Mouse (Mus musculus): Measurements from ENCODE around the gene Aco1. TPM values are rescaled to one million over a fixed set of nuclear protein-coding genes. Genes with fewer than 3 reads are reported as not detected.

Aco1 gene
- polyA plus RNA-seq, 1 experiment from 2014 or later: 33.2 TPM

DNA sequence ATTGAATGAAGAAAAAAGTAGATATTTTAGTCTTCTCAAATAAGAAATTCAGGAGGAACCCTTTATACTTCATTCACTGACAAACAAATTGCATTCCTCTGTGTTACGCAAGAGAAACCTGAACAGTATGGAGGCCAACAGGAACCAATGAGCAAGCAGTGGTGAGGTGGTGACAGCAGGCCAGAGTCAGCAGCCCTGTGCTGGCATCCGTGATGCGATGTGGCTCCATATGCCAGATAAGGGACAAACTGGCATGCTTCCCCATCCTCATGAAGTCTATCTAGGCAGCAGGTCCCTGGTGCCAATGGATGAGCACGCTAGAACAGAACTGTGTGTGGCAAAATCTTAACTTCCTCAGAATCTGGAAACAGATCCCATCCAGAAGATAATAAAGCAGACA lies 6.4 kb upstream of the Aco1 start:
- no peak overlapping the region for H3K27ac ChIP-seq (ENCODE audit: low read length)
- H3K4me3 ChIP-seq (ENCODE audit: low read length): no peak overlapping the region
- WGBS: 64% methylated on average over 4 of the region's 4 CpGs
- H3K9me3 ChIP-seq (replicated peaks; ENCODE audit: control insufficient read depth, low read length): no peaks in the 10 kb centered on the region
- H3K36me3 ChIP-seq (ENCODE audit: control insufficient read depth, insufficient read depth): no peaks in the 10 kb centered on the region
- H3K4me1 ChIP-seq (ENCODE audit: control insufficient read depth, insufficient read depth, low read length): no peaks in the 10 kb centered on the region
- ATAC-seq (replicated peaks; ENCODE audit: extremely low read depth, insufficient read depth, low FRiP score): no peak
- H3K4me2 ChIP-seq (ENCODE audit: low read depth, low read length): no peak overlapping the region
- H3K9ac ChIP-seq (ENCODE audit: low read length): no peak overlapping the region
- H3K27me3 ChIP-seq (ENCODE audit: control insufficient read depth, insufficient read depth, low read length): no peaks in the 10 kb centered on the region

DNA sequence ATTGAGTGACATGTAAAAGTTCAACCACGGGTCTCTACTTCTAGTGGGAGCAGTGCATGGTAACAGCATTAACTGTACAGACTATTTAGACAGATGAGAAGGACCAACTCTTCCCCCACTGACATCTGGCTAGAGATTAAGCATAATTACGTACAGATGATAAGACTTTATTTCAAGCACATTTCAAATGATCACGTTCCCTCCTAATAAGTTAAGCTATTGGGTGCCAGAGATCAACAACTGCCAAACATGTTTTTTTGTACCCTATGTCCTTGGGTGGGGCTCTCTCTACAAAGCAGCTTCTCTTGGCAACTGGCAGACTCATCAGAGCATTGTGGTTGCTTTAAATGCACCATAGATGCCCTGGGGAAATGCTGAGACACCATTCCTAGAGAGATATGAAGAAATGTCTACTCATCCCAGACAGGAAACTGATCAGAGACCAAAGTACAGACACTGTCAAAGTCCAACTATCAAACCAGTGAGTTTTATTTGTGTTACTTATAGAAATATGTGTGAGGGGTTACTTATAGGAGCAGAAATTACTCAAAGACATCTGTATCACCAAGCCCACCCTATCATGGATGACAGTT lies 3.1 kb upstream of the Aco1 start:
- WGBS: 60% methylated on average over 3 of the region's 3 CpGs

DNA sequence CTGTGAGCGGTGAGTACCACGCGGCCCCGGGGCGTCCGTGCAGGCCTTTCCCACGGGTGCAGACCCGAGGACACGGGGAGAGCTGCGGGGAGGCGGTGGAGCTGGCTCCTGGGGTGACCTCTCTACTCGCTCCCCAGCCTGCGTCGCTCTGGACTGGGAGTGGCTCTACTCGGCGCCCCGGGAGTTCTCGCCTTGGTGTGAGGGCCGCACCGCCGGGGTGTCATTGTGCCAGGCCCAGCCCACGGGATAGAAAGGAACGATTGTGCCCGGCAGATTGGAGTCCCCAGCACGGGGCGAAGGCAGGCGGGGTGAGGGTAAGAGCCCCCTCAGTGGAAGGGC lies 621 bp downstream of the Aco1 start:
- Histone ChIP-seq H3K36me3 (ENCODE audit: control insufficient read depth, insufficient read depth) (no peaks in the 10 kb centered on the region), H3K27ac (ENCODE audit: low read length) (peak overlapping the region; percentile 95), H3K9ac (ENCODE audit: low read length) (peak overlapping the region; percentile 82), H3K4me2 (ENCODE audit: low read depth, low read length) (peak overlapping the region; percentile 65), H3K27me3 (ENCODE audit: control insufficient read depth, insufficient read depth, low read length) (no peaks in the 10 kb centered on the region), H3K4me1 (ENCODE audit: control insufficient read depth, insufficient read depth, low read length) (peaks cover 14% of the 10 kb centered on the region), H3K9me3 (replicated peaks; ENCODE audit: control insufficient read depth, low read length) (no peaks in the 10 kb centered on the region), H3K4me3 (ENCODE audit: low read length) (peak overlapping the region; percentile 68)
- peak; percentile 62 for ATAC-seq (replicated peaks; ENCODE audit: extremely low read depth, insufficient read depth, low FRiP score)
- 0% methylated on average over 27 of the region's 27 CpGs for WGBS

More for the DNA sequence above, 3.1 kb upstream of the Aco1 start:
- no peak overlapping the region for H3K4me2 ChIP-seq (ENCODE audit: low read depth, low read length)
- no peak overlapping the region for H3K9ac ChIP-seq (ENCODE audit: low read length)
- no peaks in the 10 kb centered on the region for H3K27me3 ChIP-seq (ENCODE audit: control insufficient read depth, insufficient read depth, low read length)
- H3K4me1 ChIP-seq (ENCODE audit: control insufficient read depth, insufficient read depth, low read length): peaks cover 14% of the 10 kb centered on the region
- no peak for ATAC-seq (replicated peaks; ENCODE audit: extremely low read depth, insufficient read depth, low FRiP score)
- H3K27ac ChIP-seq (ENCODE audit: low read length): no peak overlapping the region
- no peaks in the 10 kb centered on the region for H3K36me3 ChIP-seq (ENCODE audit: control insufficient read depth, insufficient read depth)
- no peaks in the 10 kb centered on the region for H3K9me3 ChIP-seq (replicated peaks; ENCODE audit: control insufficient read depth, low read length)
- no peak overlapping the region for H3K4me3 ChIP-seq (ENCODE audit: low read length)

DNA sequence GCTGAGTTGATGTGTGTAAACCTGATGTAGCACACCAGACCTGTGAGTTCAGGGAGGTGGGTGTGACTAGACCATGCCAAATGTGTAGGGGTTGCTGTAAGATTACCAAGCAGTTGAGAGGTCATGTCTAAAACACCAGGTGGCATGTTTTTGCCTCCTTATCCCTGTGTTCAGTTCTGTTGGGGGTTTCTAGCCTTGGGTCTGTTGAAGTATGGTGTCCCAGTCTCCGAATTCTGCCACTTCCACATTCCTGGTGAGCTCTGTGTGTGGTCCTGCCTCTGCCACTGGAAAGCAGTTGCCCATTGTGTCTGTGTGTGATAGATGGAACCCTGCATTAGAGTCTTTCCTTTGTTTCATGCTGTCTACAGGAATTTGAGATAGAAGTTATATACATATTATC lies 1.7 kb downstream of the Aco1 start:
- Histone ChIP-seq H3K9ac (ENCODE audit: low read length) (no peak overlapping the region), H3K36me3 (ENCODE audit: control insufficient read depth, insufficient read depth) (no peaks in the 10 kb centered on the region), H3K4me2 (ENCODE audit: low read depth, low read length) (peak overlapping the region; percentile 65)

DNA sequence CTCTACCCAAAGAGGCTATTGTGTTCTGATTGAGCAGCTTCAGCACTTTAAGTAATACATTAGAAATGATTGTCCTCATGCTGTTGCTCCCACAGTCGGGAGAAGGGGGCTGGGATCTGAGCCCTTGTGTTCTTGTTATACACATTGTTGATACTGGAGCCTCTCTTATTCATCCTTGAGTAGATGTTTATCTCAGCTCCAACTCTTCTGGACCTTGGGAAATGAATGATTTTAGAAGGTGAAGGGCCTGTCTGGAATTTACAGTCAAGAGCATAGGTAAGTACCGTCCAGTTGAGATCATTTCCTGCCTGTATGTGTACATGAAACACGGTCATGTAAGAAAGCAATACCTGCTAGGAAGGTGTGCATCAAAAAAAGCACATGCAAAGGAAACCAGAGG lies 2.1 kb downstream of the Aco1 start:
- H3K27ac ChIP-seq (ENCODE audit: low read length): no peak overlapping the region
- H3K36me3 ChIP-seq (ENCODE audit: control insufficient read depth, insufficient read depth): no peaks in the 10 kb centered on the region
- no peaks in the 10 kb centered on the region for H3K9me3 ChIP-seq (replicated peaks; ENCODE audit: control insufficient read depth, low read length)
- ATAC-seq (replicated peaks; ENCODE audit: extremely low read depth, insufficient read depth, low FRiP score): no peak
- H3K9ac ChIP-seq (ENCODE audit: low read length): no peak overlapping the region
- no peak overlapping the region; the same call in 1 of the 2 replicates for H3K4me2 ChIP-seq (ENCODE audit: low read depth, low read length)
- H3K4me3 ChIP-seq (ENCODE audit: low read length): no peak overlapping the region
- H3K27me3 ChIP-seq (ENCODE audit: control insufficient read depth, insufficient read depth, low read length): no peaks in the 10 kb centered on the region
- 74% methylated on average over 3 of the region's 3 CpGs for WGBS
- peaks cover 14% of the 10 kb centered on the region for H3K4me1 ChIP-seq (ENCODE audit: control insufficient read depth, insufficient read depth, low read length)

More for the DNA sequence above, 1.7 kb downstream of the Aco1 start:
- no peak for ATAC-seq (replicated peaks; ENCODE audit: extremely low read depth, insufficient read depth, low FRiP score)
- Histone ChIP-seq H3K9me3 (replicated peaks; ENCODE audit: control insufficient read depth, low read length) (no peaks in the 10 kb centered on the region), H3K4me1 (ENCODE audit: control insufficient read depth, insufficient read depth, low read length) (peaks cover 14% of the 10 kb centered on the region), H3K27me3 (ENCODE audit: control insufficient read depth, insufficient read depth, low read length) (no peaks in the 10 kb centered on the region), H3K4me3 (ENCODE audit: low read length) (peak overlapping the region; percentile 68), H3K27ac (ENCODE audit: low read length) (no peak overlapping the region)
- 27% methylated on average over 1 of the region's 1 CpGs for WGBS

DNA sequence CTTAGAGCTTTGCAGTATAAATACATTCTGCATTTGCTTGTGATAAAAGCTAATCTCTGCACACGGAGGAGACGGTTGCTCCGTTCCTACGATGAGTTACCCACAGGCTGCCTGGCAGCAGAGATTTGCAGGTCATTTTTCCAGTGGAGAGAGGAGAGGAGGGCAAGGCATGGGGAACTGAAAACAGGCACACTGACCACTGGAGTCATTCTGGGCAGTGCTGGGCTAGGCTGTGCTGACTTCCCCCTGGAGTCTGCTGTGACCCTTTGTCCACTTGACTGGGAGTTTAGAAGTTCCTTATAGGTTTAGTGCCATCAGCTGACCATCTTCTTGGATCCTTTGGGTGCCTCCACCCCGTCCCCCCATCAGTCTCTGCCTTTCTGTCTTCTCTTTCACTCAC lies 5.4 kb downstream of the Aco1 start:
- Histone ChIP-seq H3K4me3 (ENCODE audit: low read length) (no peak overlapping the region), H3K9ac (ENCODE audit: low read length) (no peak overlapping the region), H3K9me3 (replicated peaks; ENCODE audit: control insufficient read depth, low read length) (no peaks in the 10 kb centered on the region), H3K36me3 (ENCODE audit: control insufficient read depth, insufficient read depth) (no peaks in the 10 kb centered on the region), H3K4me1 (ENCODE audit: control insufficient read depth, insufficient read depth, low read length) (peaks cover 11% of the 10 kb centered on the region), H3K27ac (ENCODE audit: low read length) (no peak overlapping the region), H3K27me3 (ENCODE audit: control insufficient read depth, insufficient read depth, low read length) (no peaks in the 10 kb centered on the region), H3K4me2 (ENCODE audit: low read depth, low read length) (no peak overlapping the region)
- no peak for ATAC-seq (replicated peaks; ENCODE audit: extremely low read depth, insufficient read depth, low FRiP score)
- WGBS: 73% methylated on average over 5 of the region's 5 CpGs

DNA sequence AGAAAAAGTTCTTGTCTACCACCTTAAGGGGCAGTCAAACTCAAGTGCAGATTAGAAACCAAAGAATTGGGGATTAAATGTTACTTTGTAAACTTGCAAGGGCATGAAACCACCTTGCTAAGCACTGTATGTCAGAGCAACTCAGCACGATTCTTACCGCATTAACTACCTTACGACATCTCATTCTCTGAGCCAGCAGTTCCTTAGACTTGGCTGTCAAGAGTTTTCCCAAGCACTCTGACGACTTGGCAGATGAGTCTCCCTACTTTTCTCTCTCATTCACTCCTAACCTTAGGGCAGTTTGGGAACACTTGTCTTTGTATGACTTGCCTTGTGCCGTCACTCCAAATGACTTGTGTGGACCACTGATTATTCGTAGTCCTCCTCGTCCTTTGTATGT lies 7.2 kb downstream of the Aco1 start:
- no peak overlapping the region for H3K4me2 ChIP-seq (ENCODE audit: low read depth, low read length)
- ATAC-seq (replicated peaks; ENCODE audit: extremely low read depth, insufficient read depth, low FRiP score): no peak

DNA sequence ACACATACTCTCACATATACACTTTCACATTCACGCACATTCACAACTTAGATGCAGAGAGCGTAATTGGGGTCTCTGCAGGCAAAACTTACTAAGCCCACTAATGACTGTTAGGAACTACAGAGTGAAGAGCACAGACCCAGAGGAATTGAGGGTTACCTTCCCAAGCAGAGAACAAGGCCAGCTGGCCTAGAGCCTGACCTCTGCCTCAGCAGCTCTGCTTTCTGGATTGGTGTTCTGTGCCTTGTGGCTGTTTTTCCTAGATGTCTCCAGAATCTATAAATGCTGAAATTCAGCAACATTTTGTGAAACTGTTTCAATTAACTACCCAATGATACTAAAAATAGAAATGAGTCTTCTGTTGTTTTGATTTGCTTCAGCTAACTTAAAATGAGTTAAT lies 9.9 kb downstream of the Aco1 start:
- WGBS: 89% methylated on average over 2 of the region's 2 CpGs

More for the DNA sequence above, 7.2 kb downstream of the Aco1 start:
- 86% methylated on average over 7 of the region's 7 CpGs for WGBS
- no peak overlapping the region for H3K9ac ChIP-seq (ENCODE audit: low read length)
- H3K27me3 ChIP-seq (ENCODE audit: control insufficient read depth, insufficient read depth, low read length): no peaks in the 10 kb centered on the region
- no peaks in the 10 kb centered on the region for H3K36me3 ChIP-seq (ENCODE audit: control insufficient read depth, insufficient read depth)
- no peak overlapping the region for H3K27ac ChIP-seq (ENCODE audit: low read length)
- H3K4me3 ChIP-seq (ENCODE audit: low read length): no peak overlapping the region
- H3K4me1 ChIP-seq (ENCODE audit: control insufficient read depth, insufficient read depth, low read length): peaks cover 2% of the 10 kb centered on the region; the same call in 1 of the 2 replicates
- H3K9me3 ChIP-seq (replicated peaks; ENCODE audit: control insufficient read depth, low read length): no peaks in the 10 kb centered on the region

DNA sequence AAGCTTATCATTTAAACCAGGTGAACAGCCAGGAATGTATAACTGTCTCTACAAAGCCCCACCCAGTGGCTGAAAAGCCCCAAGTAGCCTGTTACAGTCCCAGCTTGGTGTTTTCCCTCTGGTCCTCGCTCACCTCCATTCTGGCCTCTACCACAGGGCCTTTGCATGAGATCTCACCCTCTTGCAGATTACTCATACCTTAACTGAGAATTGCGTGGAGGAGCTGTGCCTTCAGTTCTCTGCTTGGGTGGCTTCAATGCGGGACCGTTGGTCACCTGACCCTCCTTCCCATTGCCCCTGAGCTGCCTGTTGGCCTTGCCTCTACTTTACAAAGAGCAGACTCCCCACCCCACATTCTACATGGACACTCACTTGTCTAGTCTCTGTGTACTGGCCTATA lies 10.6 kb downstream of the Aco1 start:
- Histone ChIP-seq H3K4me1 (ENCODE audit: control insufficient read depth, insufficient read depth, low read length) (peaks cover 6% of the 10 kb centered on the region), H3K9ac (ENCODE audit: low read length) (no peak overlapping the region), H3K9me3 (replicated peaks; ENCODE audit: control insufficient read depth, low read length) (no peaks in the 10 kb centered on the region), H3K27me3 (ENCODE audit: control insufficient read depth, insufficient read depth, low read length) (no peaks in the 10 kb centered on the region), H3K36me3 (ENCODE audit: control insufficient read depth, insufficient read depth) (no peaks in the 10 kb centered on the region), H3K4me3 (ENCODE audit: low read length) (no peak overlapping the region), H3K4me2 (ENCODE audit: low read depth, low read length) (no peak overlapping the region), H3K27ac (ENCODE audit: low read length) (no peak overlapping the region)
- WGBS: 94% methylated on average over 4 of the region's 4 CpGs
- ATAC-seq (replicated peaks; ENCODE audit: extremely low read depth, insufficient read depth, low FRiP score): no peak

More for the DNA sequence above, 9.9 kb downstream of the Aco1 start:
- peaks cover 6% of the 10 kb centered on the region for H3K4me1 ChIP-seq (ENCODE audit: control insufficient read depth, insufficient read depth, low read length)
- H3K27ac ChIP-seq (ENCODE audit: low read length): no peak overlapping the region
- no peak overlapping the region for H3K4me3 ChIP-seq (ENCODE audit: low read length)
- no peaks in the 10 kb centered on the region for H3K9me3 ChIP-seq (replicated peaks; ENCODE audit: control insufficient read depth, low read length)
- no peaks in the 10 kb centered on the region for H3K27me3 ChIP-seq (ENCODE audit: control insufficient read depth, insufficient read depth, low read length)
- ATAC-seq (replicated peaks; ENCODE audit: extremely low read depth, insufficient read depth, low FRiP score): no peak
- H3K9ac ChIP-seq (ENCODE audit: low read length): no peak overlapping the region
- H3K4me2 ChIP-seq (ENCODE audit: low read depth, low read length): no peak overlapping the region
- H3K36me3 ChIP-seq (ENCODE audit: control insufficient read depth, insufficient read depth): no peaks in the 10 kb centered on the region
